Mouse (Mus musculus) CH12.LX (cell line): ENCODE measurements around the gene Ptprk. TPM values are rescaled to one million over a fixed set of nuclear protein-coding genes. Genes with fewer than 3 reads are reported as not detected.

Experiments used
- DNase-seq: peaks from one replicate; pipeline ENCODE4 v3.0.0-alpha.2; 2013; ENCODE audit errors: extremely low read depth
- H3K27ac ChIP-seq: 2 replicates; pipeline ENCODE4 v1.5.1; 2012; ENCODE audit warnings: low read depth, mild to moderate bottlenecking, control low read depth, moderate library complexity; ENCODE audit not compliant: insufficient read depth
- H3K27me3 ChIP-seq: replicated peaks from 2 replicates; pipeline ENCODE3; 2012; ENCODE audit warnings: inconsistent platforms
- H3K36me3 ChIP-seq, 2 experiments: replicated peaks in 1 of 2; 2 replicates each; pipeline versions ENCODE3 to v1.6.1; 2012; ENCODE audit warnings: inconsistent platforms in 1 of 2, low read length in 1 of 2, mild to moderate bottlenecking in 1 of 2, mixed read lengths in 1 of 2, moderate library complexity in 1 of 2; ENCODE audit not compliant: control insufficient read depth in 1 of 2, insufficient read depth in 1 of 2
- H3K4me1 ChIP-seq, 2 experiments: 2 replicates each; pipeline ENCODE4 v1.6.1; 2012; ENCODE audit warnings: inconsistent platforms in 1 of 2, moderate library complexity in 1 of 2; ENCODE audit not compliant: insufficient read depth in 2 of 2, control insufficient read depth in 1 of 2
- H3K4me2 ChIP-seq: 2 replicates; pipeline ENCODE4 v1.6.1; 2012; ENCODE audit warnings: low read depth, mild to moderate bottlenecking, control low read depth; ENCODE audit not compliant: poor library complexity, insufficient read depth, severe bottlenecking
- H3K4me3 ChIP-seq, 3 experiments: fragments of 150-350 bp in 1 of 3; sonication (generic) in 1 of 3; replicated peaks in 1 of 3; 2 replicates each; pipeline versions ENCODE3 to v1.5.1; 2011 to 2012; ENCODE audit warnings: low read depth in 2 of 3, low read length in 2 of 3, mild to moderate bottlenecking in 2 of 3, moderate library complexity in 2 of 3, control low read depth in 1 of 3, improper control_type of control experiment in 1 of 3, inconsistent platforms in 1 of 3, mixed read lengths in 1 of 3; ENCODE audit not compliant: poor library complexity in 1 of 3
- H3K79me2 ChIP-seq: replicated peaks from 2 replicates; pipeline ENCODE4 v1.6.1; 2012; ENCODE audit warnings: mild to moderate bottlenecking, moderate library complexity; ENCODE audit not compliant: control insufficient read depth, poor library complexity, insufficient read depth, severe bottlenecking; ENCODE audit errors: extremely low read depth
- H3K9ac ChIP-seq: 2 replicates; pipeline ENCODE4 v1.6.1; 2012; ENCODE audit warnings: low read depth, mild to moderate bottlenecking, control low read depth, moderate library complexity; ENCODE audit not compliant: insufficient read depth
- H3K9me3 ChIP-seq: replicated peaks from 2 replicates; pipeline ENCODE3; 2012; ENCODE audit warnings: low read length, inconsistent platforms, mixed read lengths
- BHLHE40 ChIP-seq: IDR thresholded peaks from 2 replicates; pipeline ENCODE4 v1.6.1; 2011; ENCODE audit warnings: mild to moderate bottlenecking, low read depth, low read length, improper control_type of control experiment
- CTCF ChIP-seq, 2 experiments: IDR thresholded peaks in 1 of 2; conservative IDR thresholded peaks in 1 of 2; 2 replicates each; pipeline ENCODE4 v1.5.1; 2011 to 2012; ENCODE audit warnings: low read depth in 2 of 2, low read length in 2 of 2, improper control_type of control experiment in 1 of 2, inconsistent platforms in 1 of 2, mild to moderate bottlenecking in 1 of 2, moderate library complexity in 1 of 2
- EP300 ChIP-seq: IDR thresholded peaks from 2 replicates; pipeline ENCODE4 v1.6.1; 2011; ENCODE audit warnings: low read length, improper control_type of control experiment
- JUN ChIP-seq: IDR thresholded peaks from 2 replicates; pipeline ENCODE4 v1.6.1; 2011; ENCODE audit warnings: low read depth, mild to moderate bottlenecking, low read length, improper control_type of control experiment, moderate library complexity; ENCODE audit not compliant: insufficient read depth
- KAT2A ChIP-seq: IDR thresholded peaks from 2 replicates; pipeline ENCODE4 v1.6.1; 2012; ENCODE audit warnings: low read length, improper control_type of control experiment, inconsistent platforms; ENCODE audit not compliant: insufficient replicate concordance
- NELFE ChIP-seq: IDR thresholded peaks from 2 replicates; pipeline ENCODE4 v1.6.1; 2011; ENCODE audit warnings: low read depth, low read length, improper control_type of control experiment
- NRF1 ChIP-seq: IDR thresholded peaks from 2 replicates; pipeline ENCODE4 v1.6.1; 2014; ENCODE audit warnings: low read depth, mild to moderate bottlenecking, inconsistent platforms, low read length, improper control_type of control experiment, moderate library complexity
- PAX5 ChIP-seq: IDR thresholded peaks from 2 replicates; pipeline ENCODE4 v1.6.1; 2012; ENCODE audit warnings: low read length, inconsistent platforms, mixed read lengths
- POLR2A ChIP-seq: IDR thresholded peaks from 2 replicates; pipeline ENCODE4 v1.6.1; 2011; ENCODE audit warnings: low read depth, mild to moderate bottlenecking, improper control_type of control experiment, low read length
- RAD21 ChIP-seq: IDR thresholded peaks from 2 replicates; pipeline ENCODE4 v1.6.1; 2011; ENCODE audit warnings: low read depth, mild to moderate bottlenecking, low read length, improper control_type of control experiment, moderate library complexity
- TBP ChIP-seq: conservative IDR thresholded peaks from 2 replicates; pipeline ENCODE4 v1.6.1; 2011; ENCODE audit warnings: low read depth, low read length, improper control_type of control experiment
- TCF12 ChIP-seq: IDR thresholded peaks from 2 replicates; pipeline ENCODE4 v1.6.1; 2014; ENCODE audit warnings: low read depth, mild to moderate bottlenecking, inconsistent platforms, low read length, improper control_type of control experiment
- UBTF ChIP-seq: IDR thresholded peaks from 2 replicates; pipeline ENCODE4 v1.6.1; 2012; ENCODE audit warnings: low read depth, mild to moderate bottlenecking, inconsistent platforms, low read length, improper control_type of control experiment, moderate library complexity
- USF2 ChIP-seq: conservative IDR thresholded peaks from 2 replicates; pipeline ENCODE4 v1.6.1; 2011; ENCODE audit warnings: low read depth, low read length, improper control_type of control experiment
- dilution Hi-C: fragments of 300-500 bp; cut with MboI; formaldehyde crosslinking; loops from 2 replicates; pipeline ENCODE4 v1.14.3; 2020; ENCODE audit warnings: low sequenced_read_pairs; ENCODE audit not compliant: extremely low pct_unique_long_range_greater_than_20kb, extremely low pct_ligation_motif_present
- in situ Hi-C: fragments of 300-500 bp; cut with MboI; formaldehyde crosslinking; loops from 3 replicates; pipeline ENCODE4 v1.14.3; 2019; ENCODE audit warnings: low sequenced_read_pairs, low pct_ligation_motif_present, low pct_unique_long_range_greater_than_20kb, mixed read lengths
- polyA plus RNA-seq: library from polyadenylated mRNA; unstranded; fragments of >175 nt; gene quantifications from 2 replicates; pipeline ENCODE4 v1.2.1, GENCODE M21; 2012; ENCODE audit warnings: low read depth; ENCODE audit not compliant: insufficient read length
- total RNA-seq, 2 experiments: library from RNA; depleted of rRNA; stranded (reverse); fragments of 300-350 nt in 1 of 2; fragments of >200 nt in 1 of 2; gene quantifications; 2 replicates each; pipeline ENCODE4 v1.2.3; 2012 to 2014

Gene Ptprk
- total and polyA plus RNA-seq, 3 experiments: not detected

GRCm38 (mm10) chr10:28145326-28145725 is 70.7 kb downstream of the Ptprk start:
- dilution Hi-C loops: no loop called here
- H3K27me3 ChIP-seq: no peaks in the 10 kb centered on the region

GRCm38 (mm10) chr10:28155688-28156685 is 81.4 kb downstream of the Ptprk start:
- DNase-seq: no peak
- Histone ChIP-seq H3K4me2 (no peak overlapping the region), H3K4me1 (no peaks in the 10 kb centered on the region), H3K9me3 (peaks cover 4% of the 10 kb centered on the region), H3K9ac (no peak overlapping the region), H3K4me3 (no peak overlapping the region), H3K27ac (no peak overlapping the region), H3K36me3 (no peaks in the 10 kb centered on the region), H3K27me3 (no peaks in the 10 kb centered on the region), H3K79me2 (no peaks in the 10 kb centered on the region)
- dilution Hi-C loops (no loop called here), in situ Hi-C loops (no loop called here)
- TF ChIP-seq KAT2A (no peak), EP300 (no peak), POLR2A (no peak), NRF1 (no peak)

More at GRCm38 (mm10) chr10:28145326-28145725, 70.7 kb downstream of the Ptprk start:
- Histone ChIP-seq H3K27ac (no peak overlapping the region), H3K4me3 (no peak overlapping the region), H3K36me3 (no peaks in the 10 kb centered on the region), H3K4me2 (no peak overlapping the region), H3K9me3 (peaks cover 6% of the 10 kb centered on the region), H3K4me1 (no peaks in the 10 kb centered on the region), H3K9ac (no peak overlapping the region), H3K79me2 (no peaks in the 10 kb centered on the region)
- no peak for DNase-seq
- TF ChIP-seq BHLHE40 (no peak), CTCF (conservative IDR thresholded peaks at IDR 0.05 in 1 of 2, IDR thresholded peaks at IDR 0.05 in 1 of 2; ENCODE audit: low read depth in 2 of 2, low read length in 2 of 2) (no peak), JUN (no peak), TBP (no peak), NELFE (no peak), TCF12 (no peak), PAX5 (no peak), RAD21 (no peak), USF2 (no peak), UBTF (no peak)
- in situ Hi-C loops: no loop called here
